Mouse (Mus musculus): ENCODE measurements around the gene Kcnq1.

- no peak for TF ChIP-seq FLI1 (IDR thresholded peaks at IDR 0.05; ENCODE audit: low read length)
- no peak for TF ChIP-seq GATA1 (IDR thresholded peaks at IDR 0.05; ENCODE audit: borderline replicate concordance, low read length)
Measured at GRCm38 (mm10) chr7:143343781-143344306, 237.7 kb downstream of the Kcnq1 start.
